Mouse (Mus musculus): ENCODE results near the gene Gm17018.

Gm17018 gene

GRCm38 (mm10) chr19:45622144-45622543 is 61.7 kb downstream of the Gm17018 start:
- no peak for DNase-seq (ENCODE audit: low spot score in 2 of 2)

- no peak for DNase-seq (ENCODE audit: low spot score in 2 of 2)
These were observed 63.3 kb downstream of the Gm17018 start for GRCm38 (mm10) chr19:45623710-45624109.

DNA sequence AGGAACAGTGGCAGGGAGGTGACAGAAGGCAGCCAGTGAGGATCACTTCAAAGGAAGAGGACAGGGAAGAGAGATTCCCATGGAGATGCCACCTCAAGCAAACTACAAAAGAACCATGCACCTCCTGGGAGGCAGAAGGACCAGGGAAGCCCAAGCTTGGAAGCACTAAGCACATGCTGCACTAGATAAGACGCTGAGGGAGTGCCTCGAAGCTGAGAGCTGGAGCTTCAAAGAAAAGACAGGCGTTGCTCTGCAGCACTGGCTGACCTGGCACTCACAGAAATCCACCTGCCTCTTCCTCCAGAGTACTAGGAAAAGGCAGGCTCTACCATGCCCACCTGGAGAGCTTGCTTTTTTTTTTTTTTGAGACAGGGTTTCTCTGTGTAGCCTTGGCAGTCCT is 66.6 kb downstream of the Gm17018 start:
- no peak for DNase-seq (ENCODE audit: low spot score in 2 of 2)

- no peak for DNase-seq (ENCODE audit: low spot score in 2 of 2)
These were observed 68.2 kb downstream of the Gm17018 start for GRCm38 (mm10) chr19:45628649-45629048.

GRCm38 (mm10) chr19:45629219-45629618 is 68.8 kb downstream of the Gm17018 start:
- DNase-seq (ENCODE audit: low spot score in 2 of 2) = no peak
